Mouse (Mus musculus) lung, postnatal 25 days (tissue): ENCODE data around the gene Slc6a1.

Experiments used
- DNase-seq: peaks from one replicate; pipeline ENCODE4 v3.0.0; 2022; ENCODE audit warnings: low spot score

Gene Slc6a1

DNA sequence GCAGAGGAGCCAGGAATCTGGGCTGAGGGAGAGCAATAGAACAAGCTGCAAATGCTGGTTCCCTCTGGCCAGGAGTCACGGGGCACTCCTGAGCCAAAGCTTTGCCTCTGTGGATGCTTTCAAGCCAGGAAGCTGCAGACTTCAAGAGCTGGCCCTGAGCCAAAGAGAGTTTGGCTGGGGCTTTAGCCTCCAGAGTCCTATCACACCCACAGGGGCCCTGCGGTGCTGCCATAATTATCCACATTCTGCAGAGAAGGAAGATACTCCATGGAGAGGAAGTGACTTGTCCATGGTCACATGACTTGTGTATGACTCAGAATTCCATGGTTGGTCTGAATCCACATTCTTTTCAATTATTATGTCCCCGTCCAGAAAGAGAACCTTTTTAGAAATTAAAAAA, 75.7 kb downstream of the Slc6a1 start:
- no peak for DNase-seq

DNA sequence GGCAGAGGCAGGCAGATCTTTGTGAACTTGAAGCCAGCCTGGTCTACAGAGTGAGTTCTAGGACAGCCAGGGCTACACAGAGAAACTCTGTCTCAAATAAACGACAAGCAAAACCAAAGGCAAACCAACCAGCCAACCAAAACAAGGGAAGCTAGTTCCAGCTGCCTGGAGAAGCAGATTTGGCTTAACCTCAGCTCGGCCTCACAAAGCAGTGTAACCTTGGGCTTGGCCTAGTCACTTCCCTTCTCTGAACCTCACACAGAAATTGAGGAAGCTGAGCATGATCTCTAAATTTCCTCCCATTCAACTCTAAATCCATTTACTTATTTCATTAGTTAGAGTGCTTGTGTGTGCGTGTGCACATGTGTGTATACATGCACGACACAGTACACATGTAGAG, 79.9 kb downstream of the Slc6a1 start:
- DNase-seq, result no peak

DNA sequence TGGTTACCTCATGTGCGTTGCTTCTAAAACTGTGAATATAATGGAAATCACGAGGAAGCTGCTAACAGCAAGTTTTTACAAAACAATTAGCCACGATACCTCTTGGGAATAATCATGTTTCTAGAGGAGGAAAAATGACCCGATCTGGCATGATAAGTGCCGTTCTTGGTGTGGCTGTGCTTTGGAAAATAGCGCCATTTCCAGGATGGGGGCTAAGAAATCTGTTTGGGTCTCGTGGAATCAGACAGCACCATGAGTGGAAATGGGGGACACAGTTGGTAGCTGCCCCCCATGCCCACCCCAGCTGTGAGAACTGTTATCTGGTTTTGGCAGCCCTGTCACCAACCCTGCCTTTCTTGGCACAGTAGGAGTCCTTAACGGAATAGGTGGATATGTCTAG, 81.3 kb downstream of the Slc6a1 start:
- no peak for DNase-seq

DNA sequence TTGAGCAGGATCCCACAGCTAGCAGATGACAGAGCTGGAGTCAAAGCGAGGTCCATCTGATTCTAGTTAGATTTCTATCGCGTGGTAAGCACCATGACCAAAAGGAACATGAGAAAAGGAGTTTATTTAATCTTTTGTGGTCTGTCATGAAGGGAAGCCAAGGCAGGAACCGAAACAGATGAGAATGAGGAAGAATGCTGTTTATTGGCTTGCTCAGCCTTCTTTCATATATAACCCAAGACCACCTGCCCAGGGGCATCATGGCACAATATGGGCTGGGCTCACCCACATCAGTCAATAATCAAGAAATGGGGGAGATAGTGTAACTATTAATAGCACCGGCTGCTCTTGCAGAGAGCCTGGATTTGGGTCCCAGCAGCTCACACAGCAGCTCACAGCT, 82.3 kb downstream of the Slc6a1 start:
- DNase-seq, result no peak

DNA sequence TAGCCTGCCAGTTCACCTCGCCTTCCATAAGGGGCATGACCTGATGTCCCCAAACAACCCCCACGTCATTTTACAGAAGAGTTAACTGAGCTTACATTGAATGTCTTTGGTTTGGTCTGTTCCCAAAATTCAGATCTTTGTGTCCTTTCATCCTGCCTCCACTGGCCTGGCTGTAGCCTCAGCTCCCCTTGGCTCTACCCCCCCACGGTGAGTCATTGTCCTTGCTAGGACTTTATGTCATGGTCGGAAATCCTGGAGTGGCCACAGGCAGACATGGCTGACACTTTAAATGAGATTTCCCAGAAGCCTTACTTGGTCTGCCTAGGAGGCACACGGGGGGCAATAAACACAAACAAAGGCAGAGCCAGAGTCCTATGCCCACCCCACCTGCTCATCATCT, 83.8 kb downstream of the Slc6a1 start:
- no peak for DNase-seq
